Mouse (Mus musculus) cerebellum, adult 2 months (tissue): ENCODE results near the gene Galk1.

ENCODE experiments used
- CTCF ChIP-seq: fragments of 200-500 bp; IDR thresholded peaks from 2 replicates; pipeline ENCODE4 v1.5.1; 2011; ENCODE audit warnings: low read depth, mild to moderate bottlenecking, control low read depth, low read length, moderate library complexity, borderline replicate concordance; ENCODE audit not compliant: insufficient read depth
- POLR2A ChIP-seq: fragments of 200-500 bp; IDR thresholded peaks from 2 replicates; pipeline ENCODE4 v1.6.1; 2011; ENCODE audit warnings: low read length, control low read depth, borderline replicate concordance; ENCODE audit not compliant: insufficient read depth

DNA sequence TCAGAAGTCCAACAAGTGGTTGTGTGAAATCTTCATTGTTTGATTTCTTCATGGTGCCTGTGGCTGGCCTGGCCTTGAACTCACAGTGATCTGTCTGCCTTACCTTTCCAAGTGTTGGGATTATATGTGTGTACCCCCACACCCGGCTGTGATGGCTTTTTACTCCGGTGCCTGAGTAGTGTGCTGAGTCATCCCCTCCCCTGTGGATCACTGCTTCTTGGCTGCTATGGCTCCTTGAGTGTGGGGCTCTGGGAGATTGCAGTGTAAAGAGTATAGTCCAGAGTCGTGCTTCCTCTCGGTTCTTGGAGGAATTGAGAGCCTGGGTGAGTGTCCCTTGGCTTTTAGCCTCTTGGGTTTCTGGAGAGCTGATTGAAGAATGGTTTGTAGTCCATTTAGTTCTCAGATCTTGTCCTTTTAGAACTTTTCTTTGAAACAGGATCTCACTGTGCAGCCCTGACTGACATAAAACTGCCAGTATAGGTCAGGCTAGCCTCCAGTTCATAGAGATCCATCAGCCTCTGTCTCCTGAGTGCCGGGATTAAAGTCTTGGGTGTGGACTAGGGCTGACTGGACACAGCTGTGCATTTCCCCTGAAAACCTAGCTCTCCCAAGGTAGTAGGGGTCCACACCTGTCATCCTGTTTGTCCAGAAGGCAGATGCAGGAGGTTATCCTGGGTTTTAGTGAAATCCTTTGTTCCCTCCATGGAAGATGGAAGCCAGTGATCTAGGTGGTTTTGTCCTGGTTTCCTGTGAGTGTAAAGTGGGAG is 30.0 kb upstream of the Galk1 start:
- TF ChIP-seq CTCF: no peak
- no peak for TF ChIP-seq POLR2A
